ENCODE assay signal across 8 mouse cellular contexts in the genomic region with DNA sequence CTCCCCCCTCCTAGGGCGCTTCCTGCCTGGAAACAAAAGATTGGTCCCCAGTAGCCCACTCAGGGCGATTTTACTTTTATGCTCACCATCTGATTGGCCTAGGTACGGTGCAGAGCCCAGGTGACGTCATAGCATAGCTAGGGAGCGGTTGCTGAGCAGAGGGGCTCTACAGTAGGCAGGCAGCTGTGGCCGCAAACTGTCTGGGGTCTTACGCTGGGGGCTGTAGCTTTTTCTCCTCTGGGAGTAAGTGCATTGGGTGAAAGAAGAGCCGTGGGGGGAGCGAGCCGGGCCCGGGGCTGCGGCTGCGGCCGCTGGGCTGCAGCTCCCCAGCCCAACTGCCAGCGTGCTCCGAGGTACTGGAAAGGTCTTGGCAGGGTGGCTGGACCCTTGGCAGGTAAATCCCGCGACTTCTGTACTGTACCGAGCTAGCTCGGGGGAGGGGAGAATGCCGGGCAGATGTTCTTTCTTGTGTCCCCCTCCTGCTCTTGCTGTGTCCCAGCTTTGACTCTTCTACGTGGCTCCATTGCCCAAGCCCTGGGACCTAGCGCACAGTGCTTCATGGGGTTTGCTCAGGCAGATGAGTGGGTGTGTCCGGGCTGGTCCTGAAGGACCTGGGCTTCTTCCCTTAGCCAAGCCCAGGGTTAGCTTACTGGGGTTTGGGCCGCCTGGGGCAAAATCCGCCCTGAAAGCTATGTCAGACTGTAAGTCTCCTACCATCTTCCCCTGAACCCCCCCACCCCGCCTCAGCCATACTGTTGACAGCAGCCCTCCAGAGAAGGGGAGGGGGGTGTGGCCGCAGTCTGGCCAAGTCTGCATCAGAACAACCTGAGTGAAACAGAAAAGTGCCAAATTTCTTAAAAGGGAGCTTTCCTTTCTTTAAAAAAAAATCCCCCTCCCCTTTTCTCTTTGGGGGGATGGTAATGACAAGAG.
A peak's percentile ranks its signal among the peaks of the same experiment; 100 is the strongest.
DNase-seq lines count a peak whose midpoint lies in the region; ATAC-seq and TF ChIP-seq lines count a peak whose summit lies in the region.

No protein-coding gene starts in this region.

- ATAC-seq in forebrain, embryonic 14.5 days, result peak; percentile 99
- ATAC-seq in limb, embryonic 12.5 days (ENCODE audit: insufficient number of reproducible peaks, insufficient read depth, low FRiP score, low TSS enrichment, low read depth), result peak; percentile 97
- no peak for ATAC-seq in erythroid progenitor cell, adult 5-6 weeks (replicated peaks; ENCODE audit: low FRiP score, poor library complexity, severe bottlenecking)

- H3K27me3 ChIP-seq in forebrain, embryonic 14.5 days (replicated peaks; ENCODE audit: control insufficient read depth, insufficient read depth, low read length), result no peaks in the 10 kb centered on the region
- H3K27me3 ChIP-seq in limb, embryonic 12.5 days, result peaks cover 30% of the 10 kb centered on the region

- no peaks in the 10 kb centered on the region for H3K4me1 ChIP-seq in forebrain, embryonic 14.5 days (ENCODE audit: control insufficient read depth, insufficient read depth, low read length)
- H3K4me1 ChIP-seq in limb, embryonic 12.5 days (replicated peaks), result no peaks in the 10 kb centered on the region

- intact Hi-C loops in gastrocnemius, adult 2 months (cut with DNase I), result loop anchor here (2.0 to 10.0 kb wide), 2 partner anchors 202 to 570 kb away; partner anchors contain the start of gene Rtl9

- no peak for TF ChIP-seq CTCF in gastrocnemius, adult 2 months (IDR thresholded peaks at IDR 0.05)

- H3K27ac ChIP-seq in gastrocnemius, adult 2 months, result no peak overlapping the region
- peak overlapping the region; percentile 63 for H3K27ac ChIP-seq in forebrain, embryonic 14.5 days (ENCODE audit: low read depth, low read length)
- H3K27ac ChIP-seq in limb, embryonic 12.5 days, result no peak overlapping the region

- no peaks in the 10 kb centered on the region for H3K36me3 ChIP-seq in forebrain, embryonic 14.5 days (ENCODE audit: control insufficient read depth, insufficient read depth, low read length)
- no peaks in the 10 kb centered on the region for H3K36me3 ChIP-seq in limb, embryonic 12.5 days

- peak overlapping the region; percentile 53 for H3K4me2 ChIP-seq in forebrain, embryonic 14.5 days (ENCODE audit: low read length)
- H3K4me2 ChIP-seq in limb, embryonic 12.5 days, result peak overlapping the region; percentile 63

- H3K9me3 ChIP-seq in forebrain, embryonic 14.5 days (replicated peaks; ENCODE audit: control insufficient read depth, low read length), result no peaks in the 10 kb centered on the region
- no peaks in the 10 kb centered on the region for H3K9me3 ChIP-seq in limb, embryonic 12.5 days

- H3K9ac ChIP-seq in forebrain, embryonic 14.5 days (ENCODE audit: low read length), result peak overlapping the region; percentile 74
- H3K9ac ChIP-seq in limb, embryonic 12.5 days (replicated peaks), result peak overlapping the region; percentile 52

- 27% methylated on average over 28 of the region's 28 CpGs for WGBS in forebrain, embryonic 14.5 days
- 20% methylated on average over 28 of the region's 28 CpGs for WGBS in limb, embryonic 12.5 days

- peak; percentile 21 for DNase-seq in gastrocnemius, adult 2 months
- DNase-seq in gastrocnemius, adult 8-10 months (ENCODE audit: low spot score in 2 of 2), result no peak
- DNase-seq in cerebellum, adult 11 months, result peak; percentile 14
- peak; percentile 92 for DNase-seq in forebrain, embryonic 14.5 days (ENCODE audit: low spot score)
- peak; percentile 16 for DNase-seq in hindlimb bud, embryonic 11.5 days (ENCODE audit: extremely low spot score, low read depth, low spot score)
- DNase-seq in neural tube, embryonic 10.5 days (ENCODE audit: extremely low spot score, low spot score), result peak; percentile 41

- H3K4me3 ChIP-seq in gastrocnemius, adult 2 months, result peak overlapping the region; percentile 68
- H3K4me3 ChIP-seq in forebrain, embryonic 14.5 days (ENCODE audit: low read depth, low read length), result peak overlapping the region; percentile 51
- H3K4me3 ChIP-seq in limb, embryonic 12.5 days (replicated peaks), result peak overlapping the region; percentile 49

Comparison
In these comparisons a context has a peak if more than half of its experiments do, and no peak if none do; other contexts are left out.
1. DNase-seq: peak in gastrocnemius, adult 2 months (single experiment), cerebellum, adult 11 months (single experiment), forebrain, embryonic 14.5 days (single experiment), hindlimb bud, embryonic 11.5 days (single experiment) and neural tube, embryonic 10.5 days (single experiment); none in gastrocnemius, adult 8-10 months (0 of 2).
2. Peak in every context shown above with its lines, with median percentiles within 50 percentile points of each other: H3K4me3 ChIP-seq.